Mouse (Mus musculus) spleen, postnatal 14 days (tissue): ENCODE measurements around the gene Gm21981.
"Not testable (repeated sequence)": the region's sequence is repeated elsewhere in the genome, so short reads cannot be mapped to it uniquely, and the experiment has no call there.

Source experiments
- DNase-seq, 2 experiments: peaks; one replicate each; pipeline ENCODE4 v3.0.0; 2021 to 2022; ENCODE audit warnings: low spot score in 2 of 2

Gene Gm21981

DNA sequence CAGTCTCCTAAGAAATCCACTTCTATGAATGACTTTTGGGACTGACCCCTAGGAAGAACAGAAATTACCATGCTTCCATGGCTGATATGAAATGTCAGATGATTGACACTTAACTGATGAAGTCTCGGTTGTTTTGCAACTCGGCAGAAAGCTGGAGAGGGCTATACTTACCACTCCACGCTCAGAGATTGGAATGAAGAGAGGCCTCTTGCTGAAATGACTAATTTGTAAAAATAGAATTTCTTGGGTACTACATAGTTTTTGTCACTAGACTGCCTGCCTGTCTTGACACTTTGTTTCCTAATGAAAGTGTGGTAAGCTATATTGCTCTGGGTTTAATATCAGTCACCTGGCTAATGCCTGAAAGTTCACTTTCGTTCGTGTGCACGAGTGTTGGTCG is 29.8 kb downstream of the Gm21981 start:
- DNase-seq = no peak

DNA sequence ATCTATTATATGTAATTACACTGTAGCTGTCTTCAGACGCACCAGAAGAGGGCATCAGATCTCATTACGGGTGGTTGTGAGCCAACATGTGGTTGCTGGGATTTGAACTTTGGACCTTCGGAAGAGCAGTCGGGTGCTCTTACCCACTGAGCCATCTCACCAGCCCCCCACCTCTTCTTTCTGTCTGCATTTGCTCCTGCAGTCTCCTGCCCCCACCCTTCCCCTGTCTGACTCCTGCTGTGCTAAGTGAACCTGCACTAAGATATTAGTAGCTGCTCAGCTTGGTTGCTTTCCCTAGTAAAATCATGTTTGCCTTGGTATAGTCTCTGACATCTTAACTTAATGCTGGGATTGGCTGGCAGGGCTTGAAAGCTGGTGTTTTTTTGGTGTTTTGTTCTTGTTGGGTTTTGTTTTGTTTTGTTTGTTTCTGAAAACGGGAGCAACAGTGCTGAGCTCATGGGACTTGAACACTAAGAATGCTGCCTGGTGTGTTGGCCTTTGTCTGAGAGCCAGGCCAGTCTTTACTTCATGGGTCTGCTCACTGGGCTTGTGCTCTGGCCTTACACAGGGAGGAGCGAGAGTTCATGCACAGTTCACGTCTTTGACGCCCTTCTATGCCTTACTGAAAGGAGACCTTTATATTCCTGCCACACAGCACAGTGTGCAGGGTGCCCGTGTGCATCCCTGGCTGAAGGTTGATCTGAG is 31.1 kb downstream of the Gm21981 start:
- DNase-seq = no peak

GRCm38 (mm10) chr17:47658741-47659243 is 35.5 kb downstream of the Gm21981 start:
- no peak for DNase-seq

DNA sequence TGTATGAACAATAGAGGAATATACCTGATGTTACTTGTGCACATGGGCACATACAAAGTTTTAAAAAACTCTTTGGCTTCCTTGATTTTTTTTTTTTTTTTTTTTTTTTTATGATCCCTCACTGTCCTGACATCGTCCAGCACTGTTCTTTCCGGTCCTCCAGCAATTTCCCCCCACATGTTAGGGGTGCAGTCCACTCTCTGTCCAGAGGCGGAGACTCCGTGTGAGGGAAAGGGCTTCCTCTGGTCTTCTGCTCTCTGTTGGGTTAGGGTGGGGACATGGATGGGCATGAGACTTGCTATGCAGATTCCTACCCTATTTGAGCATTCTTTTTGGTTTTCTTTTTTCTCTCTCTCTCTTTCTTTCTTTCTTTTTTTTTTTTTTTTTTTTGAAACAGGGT is 36.4 kb downstream of the Gm21981 start:
- no peak for DNase-seq

DNA sequence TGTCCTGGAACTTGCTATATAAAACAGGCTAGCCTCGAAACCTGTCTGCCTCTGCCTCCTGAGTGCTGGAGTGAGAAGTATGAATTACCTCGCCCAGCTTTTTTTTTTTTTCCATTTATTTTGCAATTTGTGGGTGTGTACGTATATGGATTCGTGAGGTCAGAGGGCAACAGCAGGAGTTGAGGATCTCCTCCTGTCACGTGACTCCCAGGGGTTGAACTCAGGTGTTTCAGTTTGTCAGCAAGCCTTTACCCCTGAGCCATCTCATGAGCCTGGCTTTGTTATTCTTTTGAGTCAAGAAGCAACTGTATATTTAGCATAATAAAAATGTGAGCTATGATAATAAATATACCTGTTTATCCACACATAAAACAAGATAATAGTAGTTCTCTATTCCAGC is 38.6 kb downstream of the Gm21981 start:
- no peak for DNase-seq

DNA sequence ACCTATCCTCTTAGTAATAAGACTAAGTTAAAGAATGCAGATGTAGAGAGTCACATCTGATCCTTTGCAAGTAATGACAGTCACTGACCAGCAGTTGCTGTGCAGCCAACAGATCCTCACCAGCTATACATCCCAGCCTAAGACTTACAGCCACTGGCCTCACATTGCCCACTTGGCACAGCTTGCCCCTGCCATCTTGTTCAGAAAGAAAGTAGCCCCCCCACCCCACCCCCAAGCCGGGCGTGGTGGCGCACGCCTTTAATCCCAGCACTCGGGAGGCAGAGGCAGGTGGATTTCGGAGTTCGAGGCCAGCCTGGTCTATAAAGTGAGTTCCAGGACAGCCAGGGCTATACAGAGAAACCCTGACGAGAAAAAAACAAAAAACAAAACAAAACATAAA is 39.9 kb downstream of the Gm21981 start:
- DNase-seq = not testable (repeated sequence)

- DNase-seq = no peak
Measured at GRCm38 (mm10) chr17:47651953-47652352, 42.3 kb downstream of the Gm21981 start.

GRCm38 (mm10) chr17:47648966-47649365 is 45.3 kb downstream of the Gm21981 start:
- no peak for DNase-seq

GRCm38 (mm10) chr17:47646683-47647082 is 47.6 kb downstream of the Gm21981 start:
- DNase-seq = peak; percentile 33 to 57

DNA sequence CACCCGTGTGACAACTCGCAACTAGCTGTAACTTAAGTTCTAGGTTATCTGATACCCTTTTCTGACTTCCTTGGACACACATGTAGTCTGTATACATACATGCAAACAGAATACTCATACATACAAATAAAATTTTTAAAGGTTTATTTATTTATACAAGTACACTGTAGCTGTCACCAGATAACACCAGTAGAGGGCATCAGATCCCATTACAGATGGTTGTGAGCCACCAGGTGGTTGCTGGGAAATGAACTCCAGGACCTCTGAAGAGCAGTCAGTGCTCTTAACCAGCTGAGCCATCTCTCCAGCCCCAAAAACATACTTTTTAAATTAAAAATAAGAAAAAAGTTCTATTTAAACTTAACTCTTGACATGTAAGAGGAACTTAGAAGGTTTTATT is 51.3 kb downstream of the Gm21981 start:
- no peak for DNase-seq
